Mouse (Mus musculus) lung, embryonic 14.5 days (tissue): ENCODE data around the gene Oxt. TPM values are rescaled to one million over a fixed set of nuclear protein-coding genes. Genes with fewer than 3 reads are reported as not detected.

ENCODE experiments used
- ATAC-seq: fragments of 200-750 bp; cut with Nextera tagmentation; 2 replicates; pipeline ENCODE4 v1.8.0; 2017; ENCODE audit warnings: mild to moderate bottlenecking, moderate TSS enrichment, moderate library complexity; ENCODE audit not compliant: insufficient read depth
- DNase-seq: peaks from one replicate; pipeline ENCODE4 v3.0.0-alpha.2; 2015
- H3K27ac ChIP-seq: fragments of 300-500 bp; sonication (generic); 2 replicates; pipeline ENCODE4 v1.5.1; 2014; ENCODE audit warnings: low read depth, mild to moderate bottlenecking, moderate library complexity
- H3K27me3 ChIP-seq: fragments of 300-500 bp; sonication (generic); 2 replicates; pipeline ENCODE4 v1.6.1; 2014; ENCODE audit warnings: low read length, control low read depth; ENCODE audit not compliant: insufficient read depth
- H3K36me3 ChIP-seq: fragments of 300-500 bp; sonication (generic); 2 replicates; pipeline ENCODE4 v1.6.1; 2014; ENCODE audit warnings: control low read depth; ENCODE audit not compliant: insufficient read depth
- H3K4me1 ChIP-seq: fragments of 300-500 bp; sonication (generic); 2 replicates; pipeline ENCODE4 v1.6.1; 2014; ENCODE audit warnings: antibody characterized with exemption, control low read depth; ENCODE audit not compliant: insufficient read depth
- H3K4me2 ChIP-seq: fragments of 300-500 bp; sonication (generic); 2 replicates; pipeline ENCODE4 v1.6.1; 2014; ENCODE audit warnings: mild to moderate bottlenecking
- H3K4me3 ChIP-seq: fragments of 300-500 bp; sonication (generic); 2 replicates; pipeline ENCODE4 v1.5.1; 2014; ENCODE audit warnings: low read depth, low read length
- H3K9ac ChIP-seq: fragments of 300-500 bp; sonication (generic); 2 replicates; pipeline ENCODE4 v1.6.1; 2014
- H3K9me3 ChIP-seq: fragments of 300-500 bp; sonication (generic); 2 replicates; pipeline ENCODE4 v1.6.1; 2016; ENCODE audit warnings: low read depth, low read length, control low read depth
- CTCF ChIP-seq: IDR thresholded peaks from 2 replicates; pipeline ENCODE4 v1.5.1; 2016; ENCODE audit warnings: antibody characterized with exemption, low read depth
- WGBS: fragments of 180-500 bp; shearing (Covaris S2); extraction: QIAGEN DNeasy Blood & Tissue Kit; methylation state at CpG from one replicate; pipeline ENCODE4 v1.1.7; 2014; 5-methylcytosine and 5-hydroxymethylcytosine counted together
- polyA plus RNA-seq: library from polyadenylated mRNA; unstranded; fragments of >200 nt; fragmentation: Nextera tagmentation; extraction: Ambion mirVana; gene quantifications from 2 replicates; pipeline ENCODE4 v1.2.1, GENCODE M21; 2014

Oxt gene
- polyA plus RNA-seq, 1 experiment from 2014 or later = not detected

- WGBS = 87% methylated on average over 6 of the region's 6 CpGs
- no peak for DNase-seq
- no peaks in the 10 kb centered on the region for H3K4me1 ChIP-seq
- no peak for ATAC-seq
- peaks cover 10% of the 10 kb centered on the region for H3K36me3 ChIP-seq
- TF ChIP-seq CTCF = no peak
- H3K9me3 ChIP-seq = no peaks in the 10 kb centered on the region
- H3K4me2 ChIP-seq = no peak overlapping the region
- H3K9ac ChIP-seq = no peak overlapping the region
- no peak overlapping the region for H3K27ac ChIP-seq
- no peak overlapping the region for H3K4me3 ChIP-seq
- H3K27me3 ChIP-seq = peaks cover 22% of the 10 kb centered on the region
Measured at GRCm38 (mm10) chr2:130586016-130586415, 10.0 kb downstream of the Oxt start.

- no peak for ATAC-seq
Measured at GRCm38 (mm10) chr2:130588373-130588772, 12.4 kb downstream of the Oxt start.

GRCm38 (mm10) chr2:130589157-130589556 lies 13.2 kb downstream of the Oxt start:
- H3K36me3 ChIP-seq = peaks cover 15% of the 10 kb centered on the region
- H3K27me3 ChIP-seq = no peaks in the 10 kb centered on the region
- ATAC-seq (no peak), DNase-seq (no peak)
- H3K4me2 ChIP-seq = no peak overlapping the region
- H3K9me3 ChIP-seq = no peaks in the 10 kb centered on the region
- no peaks in the 10 kb centered on the region for H3K4me1 ChIP-seq
- TF ChIP-seq CTCF = no peak
- H3K27ac ChIP-seq = no peak overlapping the region
- no peak overlapping the region for H3K4me3 ChIP-seq
- H3K9ac ChIP-seq = no peak overlapping the region
- WGBS = 65% methylated on average over 4 of the region's 4 CpGs

More at GRCm38 (mm10) chr2:130588373-130588772, 12.4 kb downstream of the Oxt start:
- Histone ChIP-seq H3K9me3 (no peaks in the 10 kb centered on the region), H3K9ac (no peak overlapping the region), H3K4me2 (no peak overlapping the region), H3K27me3 (no peaks in the 10 kb centered on the region), H3K4me3 (no peak overlapping the region), H3K36me3 (peaks cover 15% of the 10 kb centered on the region), H3K27ac (no peak overlapping the region), H3K4me1 (no peaks in the 10 kb centered on the region)
- DNase-seq = no peak
- WGBS = 63% methylated on average over 2 of the region's 2 CpGs
- TF ChIP-seq CTCF = no peak

GRCm38 (mm10) chr2:130589761-130590160 lies 13.8 kb downstream of the Oxt start:
- WGBS = 85% methylated on average over 2 of the region's 2 CpGs
- no peak overlapping the region for H3K4me3 ChIP-seq
- no peak for TF ChIP-seq CTCF
- no peak overlapping the region for H3K9ac ChIP-seq
- no peaks in the 10 kb centered on the region for H3K4me1 ChIP-seq
- no peak overlapping the region for H3K27ac ChIP-seq
- ATAC-seq = no peak
- no peaks in the 10 kb centered on the region for H3K9me3 ChIP-seq
- no peak overlapping the region for H3K4me2 ChIP-seq
- peak; percentile 21 for DNase-seq
- H3K27me3 ChIP-seq = no peaks in the 10 kb centered on the region
- peaks cover 15% of the 10 kb centered on the region for H3K36me3 ChIP-seq

GRCm38 (mm10) chr2:130591016-130591415 lies 15.0 kb downstream of the Oxt start:
- no peak for TF ChIP-seq CTCF
- 97% methylated on average over 2 of the region's 2 CpGs for WGBS

GRCm38 (mm10) chr2:130595596-130595995 lies 19.6 kb downstream of the Oxt start:
- Histone ChIP-seq H3K9me3 (no peaks in the 10 kb centered on the region), H3K4me3 (no peak overlapping the region), H3K36me3 (peaks cover 54% of the 10 kb centered on the region), H3K9ac (no peak overlapping the region), H3K4me2 (no peak overlapping the region), H3K27me3 (no peaks in the 10 kb centered on the region), H3K27ac (no peak overlapping the region), H3K4me1 (no peaks in the 10 kb centered on the region)
- whole genome bisulfite sequencing = 83% methylated on average over 1 of the region's 1 CpGs
- no peak for ATAC-seq
- no peak for DNase-seq
- no peak for TF ChIP-seq CTCF

More at GRCm38 (mm10) chr2:130591016-130591415, 15.0 kb downstream of the Oxt start:
- Histone ChIP-seq H3K9ac (no peak overlapping the region), H3K36me3 (peaks cover 25% of the 10 kb centered on the region), H3K4me3 (no peak overlapping the region), H3K4me1 (no peaks in the 10 kb centered on the region), H3K9me3 (no peaks in the 10 kb centered on the region), H3K4me2 (no peak overlapping the region), H3K27me3 (no peaks in the 10 kb centered on the region), H3K27ac (no peak overlapping the region)
- ATAC-seq (no peak), DNase-seq (no peak)

GRCm38 (mm10) chr2:130597601-130598010 lies 21.6 kb downstream of the Oxt start:
- Histone ChIP-seq H3K4me3 (no peak overlapping the region), H3K4me2 (no peak overlapping the region), H3K9ac (no peak overlapping the region), H3K27me3 (no peaks in the 10 kb centered on the region), H3K27ac (no peak overlapping the region), H3K9me3 (no peaks in the 10 kb centered on the region), H3K36me3 (peaks cover 47% of the 10 kb centered on the region), H3K4me1 (no peaks in the 10 kb centered on the region)
- ATAC-seq = peak; percentile 52; the same call in 1 of the 2 replicates
- peak; percentile 73 for DNase-seq
- WGBS = 25% methylated on average over 1 of the region's 1 CpGs
- TF ChIP-seq CTCF = peak; percentile 63

- Histone ChIP-seq H3K4me2 (no peak overlapping the region), H3K9ac (no peak overlapping the region), H3K4me1 (no peaks in the 10 kb centered on the region), H3K27ac (no peak overlapping the region), H3K27me3 (no peaks in the 10 kb centered on the region), H3K9me3 (no peaks in the 10 kb centered on the region), H3K4me3 (no peak overlapping the region), H3K36me3 (peaks cover 54% of the 10 kb centered on the region)
- TF ChIP-seq CTCF = no peak
- 83% methylated on average over 3 of the region's 3 CpGs for WGBS
- ATAC-seq = no peak
- no peak for DNase-seq
Measured at GRCm38 (mm10) chr2:130598399-130598798, 22.4 kb downstream of the Oxt start.
